Mouse (Mus musculus) monocyte, adult 5-6 weeks (primary cell): ENCODE results near the gene Myo3b. TPM values are rescaled to one million over a fixed set of nuclear protein-coding genes. Genes with fewer than 3 reads are reported as not detected.

Experiments used
- ATAC-seq: fragments of 153-309, 156-312 bp; replicated peaks from 2 replicates; pipeline ENCODE4 v1.8.0; 2017; ENCODE audit warnings: mild to moderate bottlenecking; ENCODE audit not compliant: low TSS enrichment, insufficient number of reproducible peaks, severe bottlenecking, poor library complexity, low FRiP score
- total RNA-seq: library from RNA; stranded (forward); fragments of 200-1000, 200-491, 200-594 nt; gene quantifications from 3 replicates; pipeline ENCODE4 v1.2.3, GENCODE M21; 2017

Myo3b gene
- total RNA-seq, 1 experiment from 2014 or later: 0.10 TPM

GRCm38 (mm10) chr2:70060359-70061345 lies 21.7 kb downstream of the Myo3b start:
- ATAC-seq: no peak

GRCm38 (mm10) chr2:70065116-70065515 lies 26.2 kb downstream of the Myo3b start:
- no peak for ATAC-seq

- ATAC-seq: no peak
These were observed 26.9 kb downstream of the Myo3b start for GRCm38 (mm10) chr2:70065729-70066300.

- ATAC-seq: no peak
These were observed 27.6 kb downstream of the Myo3b start for GRCm38 (mm10) chr2:70066338-70067022.

- ATAC-seq: no peak
These were observed 30.9 kb downstream of the Myo3b start for GRCm38 (mm10) chr2:70069861-70070260.

- ATAC-seq: no peak
These were observed 44.6 kb downstream of the Myo3b start for GRCm38 (mm10) chr2:70083444-70084020.

- ATAC-seq: peak; percentile 83
These were observed 52.3 kb downstream of the Myo3b start for GRCm38 (mm10) chr2:70091261-70091660.

GRCm38 (mm10) chr2:70091801-70092522 lies 53.0 kb downstream of the Myo3b start:
- peak; percentile 58 for ATAC-seq

GRCm38 (mm10) chr2:70092665-70093064 lies 53.7 kb downstream of the Myo3b start:
- peak; percentile 27; the same call in 1 of the 2 replicates for ATAC-seq

GRCm38 (mm10) chr2:70094446-70094845 lies 55.5 kb downstream of the Myo3b start:
- ATAC-seq: no peak

- ATAC-seq: no peak
These were observed 58.5 kb downstream of the Myo3b start for GRCm38 (mm10) chr2:70097229-70098095.

- ATAC-seq: no peak
These were observed 60.5 kb downstream of the Myo3b start for GRCm38 (mm10) chr2:70099459-70099858.

- no peak for ATAC-seq
These were observed 66.5 kb downstream of the Myo3b start for GRCm38 (mm10) chr2:70105286-70106030.

GRCm38 (mm10) chr2:70109010-70109409 lies 70.1 kb downstream of the Myo3b start:
- ATAC-seq: no peak

- ATAC-seq: no peak
These were observed 75.2 kb downstream of the Myo3b start for GRCm38 (mm10) chr2:70113798-70114782.
